Mouse (Mus musculus) lung, postnatal 10 days (tissue): ENCODE data around the gene Copz1.

Experiments
- DNase-seq: peaks from one replicate; pipeline ENCODE4 v3.0.0; 2021

Gene Copz1

DNA sequence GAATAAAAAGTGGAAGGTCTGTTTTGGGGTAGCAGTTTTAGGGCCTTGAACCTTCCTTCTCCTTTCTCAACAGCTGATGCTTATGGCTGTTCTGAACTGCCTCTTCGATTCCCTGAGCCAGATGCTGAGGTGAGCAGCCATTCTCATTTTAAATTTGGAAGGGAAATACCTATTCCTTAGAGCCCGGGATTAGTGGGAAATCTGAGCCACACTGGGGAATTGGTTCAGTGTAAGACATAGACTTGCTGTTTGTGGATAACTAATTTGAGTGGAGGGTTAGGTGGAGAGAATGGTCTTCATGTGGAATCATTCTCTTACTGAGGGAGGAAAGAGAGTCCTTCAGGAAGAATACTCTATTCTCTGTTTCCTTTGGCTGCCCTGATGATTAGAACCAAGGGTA is 22.1 kb downstream of the Copz1 start:
- DNase-seq: no peak

DNA sequence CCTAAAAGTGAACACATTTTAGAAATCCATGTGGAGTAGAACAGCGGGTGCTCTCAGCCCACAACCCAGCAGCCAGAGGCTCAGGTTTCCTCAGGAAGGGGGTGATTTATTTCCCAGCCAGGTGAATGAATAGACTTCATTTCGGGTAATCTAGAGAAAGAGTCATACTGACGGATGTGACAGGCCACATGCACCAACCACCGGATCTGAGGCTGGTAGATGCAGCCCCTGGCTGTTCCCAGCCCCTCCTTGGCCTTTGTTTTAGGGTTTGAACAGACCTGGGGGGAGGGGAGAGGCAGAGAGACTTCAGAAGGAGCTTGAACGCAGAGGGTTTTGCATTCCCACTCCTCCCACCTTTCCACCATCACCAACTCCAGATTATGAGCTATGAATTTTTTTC is 23.3 kb downstream of the Copz1 start:
- DNase-seq: no peak

DNA sequence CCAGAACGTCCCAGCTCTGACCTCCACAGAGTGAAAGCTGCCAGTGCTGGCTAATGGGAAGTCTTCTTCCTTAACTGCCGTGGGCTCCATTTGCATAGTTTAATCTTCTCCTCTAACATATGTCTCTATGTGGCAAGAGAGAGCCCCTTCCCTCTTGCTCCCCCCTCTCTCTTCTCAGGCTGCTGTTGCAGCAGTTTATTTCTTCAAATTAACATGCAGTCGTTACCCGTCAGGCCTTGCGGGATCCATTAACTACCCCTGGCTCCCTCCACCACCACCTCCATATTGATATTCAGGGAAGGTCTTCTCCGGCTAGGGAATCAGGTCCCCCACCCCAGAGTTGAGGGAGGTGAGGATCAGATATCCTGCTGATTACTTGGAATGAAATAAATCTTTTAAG is 24.8 kb downstream of the Copz1 start:
- no peak for DNase-seq

DNA sequence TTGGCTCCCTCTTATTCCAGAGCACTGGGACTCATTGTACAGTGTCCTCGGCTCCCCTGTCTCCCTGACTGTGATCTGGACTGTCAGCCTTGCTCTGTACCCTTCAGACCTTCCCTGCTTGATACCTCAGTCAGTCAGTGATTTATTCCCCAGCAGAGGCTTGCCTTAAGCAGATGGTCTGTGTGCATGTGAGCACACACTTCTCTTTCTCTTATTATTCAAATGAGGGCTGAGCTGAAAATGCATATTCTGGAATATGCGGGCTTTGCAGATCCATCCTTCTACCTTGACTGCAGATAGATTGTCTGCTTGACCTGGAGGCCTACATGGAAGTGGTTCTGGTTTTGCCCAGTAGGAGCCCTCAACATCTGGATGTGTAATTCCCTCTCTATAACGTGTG is 25.5 kb downstream of the Copz1 start:
- DNase-seq: no peak

DNA sequence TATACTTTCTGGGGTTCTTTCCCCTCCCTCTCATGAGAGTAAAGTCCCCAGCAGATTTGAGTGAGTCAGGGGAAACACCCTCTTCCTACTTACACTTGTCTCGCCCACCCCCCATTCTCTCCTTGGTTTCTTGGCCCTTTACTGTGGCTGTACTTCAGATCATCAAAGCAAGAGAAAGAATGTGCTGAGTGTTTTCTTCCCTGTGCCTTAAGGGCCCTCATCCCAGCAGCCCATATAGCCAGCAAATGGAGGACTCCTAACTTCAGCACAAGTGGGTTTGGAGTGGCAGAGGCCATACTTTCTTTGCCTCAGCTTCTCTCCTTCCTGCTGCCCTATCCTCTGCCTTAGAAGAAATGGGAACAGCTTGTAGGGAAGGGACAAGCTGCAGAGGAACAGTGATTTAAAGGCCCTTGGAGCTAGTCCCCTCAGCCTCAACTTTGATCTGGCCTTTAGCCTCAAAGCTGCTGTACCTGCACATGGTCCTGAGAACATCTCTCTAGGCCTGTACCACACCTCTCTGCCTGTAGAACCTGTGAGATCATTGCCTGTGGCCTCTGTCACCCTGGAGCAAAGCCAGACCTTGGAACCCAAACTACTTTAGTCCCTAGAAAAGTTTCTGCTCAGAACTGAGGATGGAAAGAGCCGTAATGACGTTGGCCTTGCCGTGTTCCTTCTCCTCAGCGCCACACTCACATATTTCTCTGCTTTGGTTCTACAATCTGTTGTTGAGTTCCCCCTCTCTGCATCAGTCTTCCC is 26.5 kb downstream of the Copz1 start:
- peak; percentile 33 for DNase-seq

DNA sequence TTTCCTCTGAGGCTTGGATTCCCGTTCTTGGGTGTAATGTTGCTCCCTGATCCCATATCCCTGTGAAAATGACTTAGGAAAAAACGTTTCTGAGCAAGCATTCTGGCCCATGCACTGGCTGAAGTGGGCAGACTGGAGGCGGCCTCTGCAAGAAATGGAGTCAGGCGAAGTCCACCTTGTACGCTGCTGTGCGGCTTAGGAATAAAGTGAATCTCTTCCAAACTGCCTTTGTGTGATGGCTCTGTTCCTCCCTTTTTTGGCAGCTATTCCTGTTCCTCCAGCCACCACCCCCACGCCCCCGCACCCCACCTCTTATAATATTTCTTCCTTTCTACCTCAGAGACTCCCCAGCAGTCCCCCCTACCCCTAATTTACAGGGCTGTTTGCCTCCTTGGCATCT is 27.1 kb downstream of the Copz1 start:
- no peak for DNase-seq

DNA sequence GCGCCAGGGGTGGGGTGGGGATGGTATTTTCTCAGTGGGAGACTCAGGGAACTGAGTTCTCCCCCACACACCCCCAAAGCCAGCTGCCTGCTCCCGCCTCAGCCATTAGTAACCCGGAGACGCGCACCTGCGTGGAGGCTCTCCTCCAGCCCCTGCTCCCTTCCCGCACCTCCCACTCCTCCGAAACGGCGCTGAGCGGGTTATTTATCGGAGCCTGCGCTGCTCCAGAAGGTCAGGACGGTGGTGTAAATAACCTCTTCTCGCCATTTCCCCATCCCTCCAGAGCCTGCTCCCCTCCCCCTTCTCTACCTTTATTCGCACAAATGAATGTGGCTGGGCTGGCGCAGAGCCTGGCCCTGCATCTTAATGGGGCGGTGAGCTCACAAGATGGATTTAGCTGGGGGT is 27.6 kb downstream of the Copz1 start:
- peak; percentile 18 for DNase-seq

DNA sequence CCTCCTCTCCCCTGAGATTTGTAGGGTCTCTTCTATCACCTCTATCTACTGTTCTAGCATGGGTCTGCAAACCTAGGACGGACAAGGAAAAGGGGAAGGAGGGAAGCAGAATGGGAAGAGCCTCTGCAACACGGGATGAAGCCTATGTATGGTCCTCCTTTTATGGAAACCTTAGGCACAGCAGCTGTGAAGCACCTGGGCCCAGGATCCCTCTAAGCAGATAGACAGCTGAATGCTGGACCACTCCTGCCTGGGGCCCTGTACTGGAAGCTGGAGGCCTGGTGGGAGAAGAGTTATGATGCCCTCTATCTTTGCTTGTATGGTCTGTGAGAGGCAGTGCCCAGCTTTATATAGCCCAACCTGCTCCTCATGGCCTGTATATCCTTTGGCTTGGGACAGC is 28.0 kb downstream of the Copz1 start:
- no peak for DNase-seq

DNA sequence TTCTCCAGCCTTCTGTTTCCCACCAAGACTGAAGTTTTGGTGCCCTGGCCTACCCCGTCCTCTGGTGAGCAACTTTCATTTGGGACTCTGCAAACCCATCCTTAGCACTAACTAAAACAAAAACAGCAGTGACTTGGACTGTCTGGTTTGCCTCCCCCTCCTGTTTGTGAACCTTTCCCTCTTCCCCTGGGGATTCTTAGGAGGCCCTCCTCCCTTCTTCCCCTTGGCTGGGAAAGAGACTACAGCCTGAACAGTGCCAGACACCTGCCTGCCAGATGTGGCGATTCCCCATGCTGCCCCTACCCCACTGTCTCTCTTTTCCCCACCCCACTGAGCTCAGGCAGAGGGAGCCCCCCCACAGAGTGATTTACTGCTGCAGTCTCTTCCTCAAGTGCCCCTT is 28.5 kb downstream of the Copz1 start:
- no peak for DNase-seq

DNA sequence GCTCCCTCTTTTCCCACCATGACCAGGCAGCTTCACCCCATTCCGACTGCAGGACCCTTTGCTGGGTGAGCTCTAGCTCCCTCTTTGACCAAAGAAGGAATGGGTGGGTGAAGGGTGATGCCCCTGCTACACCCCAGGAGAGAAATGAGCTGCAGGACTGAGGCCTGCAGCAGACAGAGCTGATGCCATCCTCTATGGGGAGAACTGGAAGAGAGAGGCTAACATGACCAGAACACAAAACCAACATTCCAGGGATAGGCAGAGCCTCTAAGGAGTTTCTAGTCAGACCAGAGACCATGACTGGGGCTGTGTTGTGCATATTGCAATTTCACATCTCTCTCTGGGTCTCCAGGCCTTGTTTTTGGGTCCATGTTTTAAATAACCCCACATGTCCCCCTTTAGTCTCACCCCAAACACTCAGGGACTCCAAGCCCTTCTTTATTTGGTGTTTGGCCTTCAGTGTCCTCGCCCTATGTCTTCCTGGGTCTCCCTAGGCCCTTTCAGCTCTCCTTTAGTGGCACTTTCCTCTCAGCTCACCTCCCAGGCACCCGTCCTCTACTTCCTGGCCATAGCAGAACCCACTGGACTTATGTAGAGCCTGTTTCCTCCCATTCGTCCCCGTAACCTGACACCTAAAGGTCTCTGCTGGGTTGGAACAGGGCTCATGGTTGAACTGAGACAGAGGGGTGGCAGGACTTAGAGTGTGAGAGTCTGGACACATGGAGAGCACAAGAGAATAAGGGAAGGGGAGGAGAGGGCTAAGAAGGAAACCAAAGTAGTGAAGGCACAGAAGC is 29.2 kb downstream of the Copz1 start:
- DNase-seq: no peak

DNA sequence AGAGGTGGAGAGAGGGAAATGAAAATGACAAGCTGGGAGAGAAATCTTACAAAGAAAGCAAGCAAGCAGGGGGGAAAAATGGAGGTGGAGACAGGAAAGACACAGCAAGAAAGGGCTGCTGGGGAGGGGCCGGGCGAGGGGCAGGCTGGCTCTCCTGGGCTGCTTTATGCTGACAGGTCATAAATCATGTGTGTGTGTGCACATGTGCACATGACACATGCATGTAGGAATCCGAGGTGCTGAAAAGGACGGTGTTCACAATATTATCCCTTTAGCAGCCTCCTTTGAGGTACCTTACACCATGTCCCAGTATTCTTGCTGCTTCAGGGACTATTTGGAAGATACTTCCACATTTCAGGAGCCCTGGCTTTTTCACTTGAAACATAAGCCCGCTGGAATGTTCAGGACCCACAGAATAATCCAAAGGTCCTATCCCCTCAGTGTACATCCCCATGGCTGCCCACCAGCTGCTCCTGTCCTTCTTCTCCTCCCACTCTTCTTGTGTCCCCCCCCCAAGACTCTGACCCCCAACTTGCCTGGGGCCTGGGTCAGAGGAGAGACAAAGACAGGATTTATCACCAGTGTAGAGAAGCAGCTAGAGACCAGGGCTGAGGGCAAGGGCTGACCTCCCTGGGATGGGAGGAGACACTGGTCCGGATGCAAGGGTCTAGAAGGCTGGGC is 30.0 kb downstream of the Copz1 start:
- DNase-seq: no peak

DNA sequence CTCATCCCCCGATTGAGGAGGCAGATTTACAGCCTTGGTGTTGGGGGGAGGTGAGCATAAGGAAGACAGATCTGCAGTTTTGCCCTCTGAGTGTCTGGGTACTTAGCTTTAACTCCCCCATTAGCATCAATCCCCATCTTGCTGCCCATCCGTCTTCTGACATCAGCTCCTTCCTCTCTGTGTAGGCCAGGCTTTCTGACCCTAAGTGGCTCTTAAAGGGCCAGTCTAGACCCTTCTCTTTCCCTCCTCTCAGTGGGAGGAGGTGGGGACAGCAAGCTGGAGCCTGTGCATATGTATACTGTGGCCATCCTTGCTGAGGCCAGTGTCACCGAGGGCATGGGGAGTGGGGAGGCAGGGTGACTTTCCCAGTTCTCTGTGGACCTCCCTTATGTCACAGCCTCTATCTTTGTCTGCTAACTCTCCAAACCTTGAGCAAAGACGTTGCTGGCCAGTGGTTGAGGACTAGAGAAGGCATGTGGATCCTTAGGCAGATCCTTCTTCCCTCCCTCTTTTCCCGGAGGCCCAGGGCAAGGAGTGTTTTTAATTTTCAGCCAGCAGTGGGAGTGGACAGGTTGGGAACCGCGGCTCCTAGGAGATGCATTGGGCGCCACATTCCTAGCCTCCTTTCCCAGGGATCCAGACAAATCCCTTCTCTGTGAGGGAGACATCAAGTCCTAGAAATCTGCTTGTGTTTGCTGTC is 31.6 kb downstream of the Copz1 start:
- DNase-seq: no peak

DNA sequence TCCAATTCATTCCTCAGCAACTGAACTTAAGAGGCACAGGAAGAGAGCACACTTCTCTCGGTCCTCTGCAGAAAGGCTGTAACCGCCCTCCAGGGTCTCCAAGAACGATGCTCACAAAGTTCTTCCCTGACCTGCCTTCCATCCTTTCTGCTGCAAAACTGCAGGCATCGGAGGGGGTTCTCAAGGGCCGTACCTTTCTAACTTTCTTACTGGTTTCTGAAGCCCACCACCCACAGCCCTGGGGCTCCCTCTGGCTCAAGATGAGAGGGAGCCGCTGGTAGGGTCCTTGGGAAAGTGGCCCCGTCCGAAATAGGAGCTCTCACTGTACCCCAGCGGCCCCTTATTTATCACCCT is 32.1 kb downstream of the Copz1 start:
- no peak for DNase-seq

DNA sequence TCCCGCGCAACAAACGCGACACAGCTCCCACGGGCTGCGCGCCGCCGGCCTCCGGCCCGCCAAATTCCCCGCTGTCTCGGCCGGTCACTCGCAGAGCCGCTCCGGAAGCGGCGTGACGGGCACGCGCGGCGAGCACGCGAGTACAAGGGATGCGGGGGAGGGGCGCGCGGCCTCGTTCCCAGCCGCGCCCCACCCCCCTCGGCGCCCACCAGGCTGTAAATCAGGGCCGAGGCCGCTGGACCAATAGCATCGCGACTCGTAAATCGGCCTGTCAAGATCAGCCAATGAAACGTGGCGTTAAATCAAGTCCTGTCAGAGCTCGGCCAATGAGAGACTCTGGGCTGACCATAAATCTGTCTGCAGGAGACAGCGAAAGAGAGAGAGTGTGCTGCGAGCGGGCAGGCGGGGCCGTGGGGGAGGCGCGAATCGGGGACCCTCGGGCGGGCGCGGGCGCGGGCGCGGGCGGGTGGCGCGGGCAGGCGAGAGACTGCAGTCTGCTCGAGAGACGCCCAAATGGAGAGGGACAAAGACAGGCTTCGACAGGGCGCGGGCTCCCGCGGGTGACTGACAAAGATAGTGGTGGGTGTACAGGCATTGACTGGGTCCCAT is 32.7 kb downstream of the Copz1 start:
- DNase-seq: peak; percentile 97

DNA sequence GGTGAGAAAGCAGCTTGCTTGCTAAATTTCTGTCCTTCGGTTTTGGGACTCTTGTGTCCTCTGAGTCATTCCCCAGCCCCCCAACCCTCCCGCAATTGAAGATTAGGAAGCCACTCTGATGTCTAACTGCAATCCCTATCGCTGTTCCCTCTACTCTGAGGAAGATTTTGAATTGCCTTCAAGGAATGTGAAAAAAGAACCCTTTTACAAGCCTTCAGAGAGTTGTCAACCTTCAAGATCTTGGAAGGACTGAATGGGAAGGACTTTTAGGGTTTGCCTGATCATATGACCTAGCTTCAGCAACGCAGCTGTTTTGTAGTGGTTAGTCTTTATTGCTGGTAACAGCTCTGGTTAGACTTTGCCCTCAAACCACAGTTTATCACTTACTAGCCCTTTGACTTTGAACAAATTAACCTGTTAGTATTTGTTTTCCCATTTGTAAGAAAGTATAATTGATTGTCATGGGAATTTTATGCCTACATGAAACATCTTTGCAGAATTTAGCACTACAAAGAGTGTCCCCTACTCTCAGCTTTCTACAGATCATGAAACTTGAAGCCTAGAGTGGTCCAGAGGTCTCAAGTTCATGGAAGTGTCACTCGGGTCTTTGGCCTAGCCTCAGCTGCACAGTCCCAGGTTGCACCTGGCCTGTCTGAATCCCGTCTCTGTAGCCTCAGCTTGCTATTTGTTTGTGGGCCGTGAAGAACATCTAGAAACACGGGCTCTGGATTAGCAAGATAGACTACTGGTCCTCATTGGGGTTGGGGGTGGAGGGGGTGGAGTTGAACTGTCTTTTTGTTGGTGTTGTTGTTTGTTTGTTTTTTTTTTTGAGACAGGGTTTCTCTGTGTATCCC is 33.5 kb downstream of the Copz1 start:
- DNase-seq: no peak

DNA sequence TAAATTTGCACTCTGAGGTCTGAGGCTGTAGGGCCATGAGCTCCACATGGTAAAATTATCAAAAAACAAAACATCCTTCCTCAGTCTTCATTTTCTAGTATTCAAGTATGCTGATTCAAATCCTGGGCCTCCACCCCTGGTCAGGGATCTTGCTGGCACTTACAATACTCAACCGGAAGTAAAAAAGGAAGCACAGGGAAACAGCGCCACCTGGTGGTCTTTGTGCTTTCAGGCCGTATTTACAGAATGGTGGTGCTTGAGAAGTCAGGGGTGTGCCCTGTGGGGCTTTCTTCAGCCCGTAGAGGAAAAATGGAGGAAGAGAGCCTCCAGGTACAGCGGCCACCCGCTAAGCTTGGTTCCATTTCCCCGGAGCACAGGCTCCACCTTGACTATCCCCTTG is 34.6 kb downstream of the Copz1 start:
- peak; percentile 95 for DNase-seq

DNA sequence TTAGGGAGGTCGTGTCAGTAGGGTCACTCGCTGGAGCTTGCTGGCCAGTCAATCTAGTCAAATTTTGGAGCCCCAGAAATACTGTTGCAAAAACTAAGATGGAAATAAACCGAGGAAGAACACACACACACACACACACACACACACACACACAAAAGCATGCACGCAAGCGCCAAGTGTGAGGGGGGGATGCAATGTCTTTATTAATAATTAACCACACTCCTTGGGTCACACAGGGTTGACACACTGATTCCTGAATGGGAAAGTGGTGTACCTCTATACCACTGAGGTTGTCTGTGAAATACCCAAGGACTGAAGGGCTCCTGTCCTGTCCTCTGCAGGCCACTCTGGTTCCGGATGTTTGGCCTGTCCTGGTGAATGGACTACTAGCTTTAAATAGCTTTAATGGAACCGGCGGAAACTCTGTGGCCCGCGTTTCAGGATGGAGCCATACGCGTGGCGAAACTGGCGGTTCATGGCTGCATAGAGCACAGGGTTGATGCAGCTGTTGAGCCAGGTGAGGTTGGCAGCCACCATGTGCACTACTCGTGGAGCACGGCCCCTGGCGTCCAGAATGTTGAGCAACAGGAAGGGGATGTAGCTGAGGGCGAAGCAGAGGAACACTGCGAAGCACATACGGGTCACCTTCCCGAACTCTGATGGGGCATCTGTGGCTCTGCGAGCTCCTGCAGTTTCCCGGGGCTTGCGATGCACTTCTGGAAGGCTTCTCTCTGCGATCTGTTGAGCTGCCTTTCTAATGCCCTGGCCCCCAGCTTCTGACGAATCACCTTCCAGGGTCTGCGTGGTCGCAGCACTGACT is 35.8 kb downstream of the Copz1 start:
- DNase-seq: peak; percentile 56

DNA sequence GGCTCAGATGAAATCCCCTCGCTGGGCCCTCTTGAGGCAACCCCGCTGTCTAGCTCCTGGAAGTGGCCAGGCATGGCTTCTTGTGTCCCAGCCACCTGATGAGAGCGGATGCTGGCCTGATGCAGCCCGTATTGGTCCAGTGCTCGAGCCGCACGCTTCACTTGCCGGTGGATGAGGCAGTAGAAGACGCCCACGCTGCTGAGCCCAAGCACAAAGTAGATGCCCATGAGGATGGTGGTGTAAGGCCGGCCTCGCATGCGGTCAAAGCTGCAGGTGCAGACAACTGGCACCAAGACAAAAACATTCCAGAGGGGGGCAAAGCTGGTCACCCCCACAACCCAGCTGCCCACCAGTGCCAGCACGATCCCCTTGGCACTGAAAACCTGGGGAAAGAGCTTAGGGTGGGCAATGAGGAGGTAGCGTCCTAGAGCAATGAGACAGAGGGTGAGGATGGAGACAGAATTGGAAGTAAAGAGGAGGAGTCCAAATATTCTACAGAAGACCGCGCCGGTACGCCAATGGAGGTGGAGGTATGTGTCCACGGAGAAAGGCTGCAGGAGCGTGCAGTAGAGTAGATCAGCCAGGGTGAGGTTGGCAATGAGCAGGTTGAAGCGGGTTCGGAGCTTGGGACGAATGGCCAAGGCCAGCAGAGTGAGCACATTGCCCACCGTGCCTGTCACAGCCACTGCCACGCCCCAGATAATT is 36.5 kb downstream of the Copz1 start:
- no peak for DNase-seq

DNA sequence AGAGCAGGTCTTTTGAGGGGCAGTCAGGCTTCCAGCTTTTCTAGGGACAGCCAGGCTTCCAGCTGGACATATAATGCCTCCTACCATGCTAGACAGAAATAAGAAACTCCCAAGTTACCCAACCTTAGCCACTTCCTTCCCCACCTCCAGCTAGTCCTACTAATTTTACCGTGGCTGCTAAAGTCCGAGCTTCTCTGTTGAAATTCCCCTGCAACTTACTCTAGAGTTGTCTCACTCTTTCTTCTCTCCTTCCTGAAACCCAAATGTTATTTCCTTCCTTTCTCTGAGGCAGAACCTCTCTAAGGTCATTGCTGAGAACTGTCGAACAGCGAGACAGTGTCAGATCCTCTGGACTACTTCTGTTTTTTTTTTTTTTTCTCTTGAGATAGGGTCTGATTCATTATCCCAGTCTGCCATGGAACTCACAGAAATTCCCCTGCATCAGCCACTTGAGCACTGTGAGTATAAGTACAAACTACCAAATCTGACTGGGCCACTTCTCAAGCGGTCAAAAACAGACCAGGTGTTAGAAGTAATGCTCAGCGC is 37.9 kb downstream of the Copz1 start, which contains the start of gene Gpr84:
TSS of gene Gpr84 (minus strand) at position 248 of the 546 bp plus-strand sequence.
- DNase-seq: no peak
